Mouse (Mus musculus) liver, embryonic 14.5 days (tissue): ENCODE measurements at regions not wholly inside any gene's neighbourhood (a gene's known extent, or its start where the extent isn't known, plus 50 kb on each side); places are given as distances from the start of the nearest gene placed in this dataset.

ENCODE experiments used
- CTCF ChIP-seq: IDR thresholded peaks from 2 replicates; pipeline ENCODE4 v1.5.1; 2016; ENCODE audit warnings: antibody characterized with exemption, low read depth, control low read depth
- EP300 ChIP-seq: IDR thresholded peaks from 2 replicates; pipeline ENCODE4 v1.6.1; 2016; ENCODE audit warnings: antibody characterized with exemption, low read depth

GRCm38 (mm10) chr9:43923088-43923487 lies 120.1 kb upstream of the Thy1 start:
- TF ChIP-seq CTCF, result no peak
- no peak for TF ChIP-seq EP300
